15 mouse cellular contexts compared by ENCODE assay signal in genomic region chr14:120947104-120947503, GRCm38 (mm10). TPM values are rescaled to one million over a fixed set of nuclear protein-coding genes. Genes with fewer than 3 reads are reported as not detected.
DNase-seq lines count a peak whose midpoint lies in the region; ATAC-seq and TF ChIP-seq lines count a peak whose summit lies in the region.
"Had no signal": no experiment of that assay in that cellular context is flagged by ENCODE, and none has a peak within 500 bp of the region (broad histone marks: within the 10 kb centered on the region; RNA-seq: fewer than 3 reads in every experiment).

No protein-coding gene starts in this region.

- no peak for DNase-seq in forebrain, embryonic 10.5 days (ENCODE audit: extremely low spot score, low spot score)
- no peak for DNase-seq in layer of hippocampus, adult 2 months (ENCODE audit: low spot score in 2 of 2)
- no peak for DNase-seq in layer of hippocampus, postnatal 14 days (ENCODE audit: low spot score in 2 of 2)
- DNase-seq in forebrain, postnatal 0 days = peak; percentile 56
- DNase-seq in lung, postnatal 14 days = peak; percentile 17
- no peak for DNase-seq in neural tube, embryonic 10.5 days (ENCODE audit: extremely low spot score, low spot score)
- DNase-seq: B cell, adult 2 months; cerebellum, adult 8-10 months; right cerebral cortex, postnatal 4 days; thymus, postnatal 25 days had no signal

- 33% methylated on average over 8 of the region's 8 CpGs for WGBS in forebrain, embryonic 15.5 days
- WGBS in forebrain, embryonic 10.5 days = 92% methylated on average over 8 of the region's 8 CpGs
- 25% methylated on average over 8 of the region's 8 CpGs for WGBS in forebrain, postnatal 0 days

- peak overlapping the region; percentile 38 for H3K27ac ChIP-seq in forebrain, embryonic 15.5 days (replicated peaks)
- H3K27ac ChIP-seq in forebrain, embryonic 10.5 days = no peak overlapping the region
- peak overlapping the region; percentile 23 for H3K27ac ChIP-seq in layer of hippocampus, adult 2 months
- peak overlapping the region; percentile 59 for H3K27ac ChIP-seq in forebrain, postnatal 0 days (ENCODE audit: low read depth, low read length)
- H3K27ac ChIP-seq: embryonic facial prominence, embryonic 12.5 days; liver, embryonic 15.5 days had no signal

- H3K27me3 ChIP-seq in forebrain, embryonic 15.5 days = no peaks in the 10 kb centered on the region
- no peaks in the 10 kb centered on the region for H3K27me3 ChIP-seq in forebrain, embryonic 10.5 days (ENCODE audit: poor library complexity, severe bottlenecking)
- H3K27me3 ChIP-seq in forebrain, postnatal 0 days (ENCODE audit: insufficient read depth, low read length) = no peaks in the 10 kb centered on the region
- H3K27me3 ChIP-seq: embryonic facial prominence, embryonic 12.5 days; liver, embryonic 15.5 days had no signal

- peak; percentile 64 for ATAC-seq in forebrain, embryonic 15.5 days (replicated peaks)
- ATAC-seq in forebrain, postnatal 0 days = peak; percentile 82
- ATAC-seq in erythroblast, adult 5-6 weeks (replicated peaks; ENCODE audit: low FRiP score, poor library complexity, severe bottlenecking) = no peak

- TF ChIP-seq CTCF in layer of hippocampus, adult 2 months (conservative IDR thresholded peaks at IDR 0.05) = no peak
- TF ChIP-seq CTCF in forebrain, postnatal 0 days (IDR thresholded peaks at IDR 0.05; ENCODE audit: low read depth) = no peak

- no peak overlapping the region for H3K4me3 ChIP-seq in forebrain, embryonic 15.5 days
- H3K4me3 ChIP-seq in forebrain, embryonic 10.5 days = no peak overlapping the region
- H3K4me3 ChIP-seq in layer of hippocampus, adult 2 months = no peak overlapping the region
- H3K4me3 ChIP-seq in forebrain, postnatal 0 days (ENCODE audit: low read depth, low read length) = no peak overlapping the region
- H3K4me3 ChIP-seq: embryonic facial prominence, embryonic 12.5 days; liver, embryonic 15.5 days had no signal

- no peak overlapping the region for H3K4me2 ChIP-seq in forebrain, embryonic 15.5 days (replicated peaks)
- no peak overlapping the region for H3K4me2 ChIP-seq in forebrain, postnatal 0 days (ENCODE audit: low read depth)
- H3K4me2 ChIP-seq: embryonic facial prominence, embryonic 12.5 days; liver, embryonic 15.5 days had no signal

- peaks cover 8% of the 10 kb centered on the region; the same call in 1 of the 2 replicates for H3K4me1 ChIP-seq in forebrain, embryonic 15.5 days
- H3K4me1 ChIP-seq in forebrain, embryonic 10.5 days = no peaks in the 10 kb centered on the region
- H3K4me1 ChIP-seq in forebrain, postnatal 0 days (ENCODE audit: insufficient read depth) = no peaks in the 10 kb centered on the region
- H3K4me1 ChIP-seq: embryonic facial prominence, embryonic 12.5 days; liver, embryonic 15.5 days had no signal

- no peak overlapping the region for H3K9ac ChIP-seq in forebrain, embryonic 15.5 days (replicated peaks)
- H3K9ac ChIP-seq in forebrain, postnatal 0 days = 0 out of 2 replicates have a peak overlapping the region, but pooled peaks have one; percentile 18
- H3K9ac ChIP-seq: embryonic facial prominence, embryonic 12.5 days; liver, embryonic 15.5 days had no signal

- no peaks in the 10 kb centered on the region for H3K9me3 ChIP-seq in forebrain, embryonic 15.5 days
- H3K9me3 ChIP-seq in forebrain, embryonic 10.5 days = peaks cover 9% of the 10 kb centered on the region; the same call in 1 of the 2 replicates
- no peaks in the 10 kb centered on the region for H3K9me3 ChIP-seq in forebrain, postnatal 0 days (ENCODE audit: low read length)
- H3K9me3 ChIP-seq: G1E; liver, embryonic 15.5 days had no signal

- H3K36me3 ChIP-seq in forebrain, embryonic 15.5 days = peaks cover 58% of the 10 kb centered on the region
- peaks cover 90% of the 10 kb centered on the region for H3K36me3 ChIP-seq in forebrain, embryonic 10.5 days (replicated peaks)
- peaks cover 41% of the 10 kb centered on the region for H3K36me3 ChIP-seq in forebrain, postnatal 0 days (ENCODE audit: insufficient read depth)

RNA-seq across cellular contexts. Expression of gene Ipo5, which starts 36.1 kb away (rescaled TPM):
- 82.3 and 84.0 TPM in 2 replicates for polyA plus RNA-seq in forebrain, embryonic 15.5 days (2015; fragmentation: Nextera tagmentation; extraction: Ambion mirVana)
- polyA plus RNA-seq in forebrain, embryonic 10.5 days (2016; fragmentation: Nextera tagmentation; extraction: Ambion mirVana) = 187 and 188 TPM in 2 replicates
- 10 to 100 TPM; 96.9 to 98.5 TPM for total RNA-seq in layer of hippocampus, adult 2 months (2021)
- 100 to 1,000 TPM in 1 of 2 experiments, 10 to 100 TPM in 1; 98.5 to 102 TPM for total RNA-seq in layer of hippocampus, postnatal 14 days (2021)
- 102 and 106 TPM in 2 replicates for total RNA-seq in forebrain, postnatal 0 days (2014; rRNA removed)
- 56.2 and 58.1 TPM in 2 replicates for polyA plus RNA-seq in forebrain, postnatal 0 days (2015; fragmentation: Nextera tagmentation; extraction: Ambion mirVana)
- total RNA-seq in erythroblast, adult 5-6 weeks (2015; ENCODE audit: low replicate concordance) = 27.8 and 31.3 TPM in 2 replicates
- total RNA-seq in erythroblast, adult 5-6 weeks (2017; ENCODE audit: low replicate concordance) = 28.0 and 41.3 TPM in 2 replicates

Comparison
In these comparisons a context has a peak if more than half of its experiments do, and no peak if none do; other contexts are left out.
1. DNase-seq: peak in forebrain, postnatal 0 days (single experiment) and lung, postnatal 14 days (single experiment); none in forebrain, embryonic 10.5 days (single experiment), layer of hippocampus, adult 2 months (0 of 2), layer of hippocampus, postnatal 14 days (0 of 2) and neural tube, embryonic 10.5 days (single experiment).